Mouse (Mus musculus) effector memory CD4-positive, alpha-beta T cell, adult 5 months (primary cell): Measurements from ENCODE around the gene Tmem184b. TPM values are rescaled to one million over a fixed set of nuclear protein-coding genes. Genes with fewer than 3 reads are reported as not detected.

Source experiments
- polyA plus RNA-seq: library from polyadenylated mRNA; unstranded; fragments of 100-300 nt; shearing (Covaris generic); gene quantifications from one replicate; pipeline ENCODE4 v1.2.1, GENCODE M21; 2017

Tmem184b gene
- polyA plus RNA-seq: 41.1 TPM

DNA sequence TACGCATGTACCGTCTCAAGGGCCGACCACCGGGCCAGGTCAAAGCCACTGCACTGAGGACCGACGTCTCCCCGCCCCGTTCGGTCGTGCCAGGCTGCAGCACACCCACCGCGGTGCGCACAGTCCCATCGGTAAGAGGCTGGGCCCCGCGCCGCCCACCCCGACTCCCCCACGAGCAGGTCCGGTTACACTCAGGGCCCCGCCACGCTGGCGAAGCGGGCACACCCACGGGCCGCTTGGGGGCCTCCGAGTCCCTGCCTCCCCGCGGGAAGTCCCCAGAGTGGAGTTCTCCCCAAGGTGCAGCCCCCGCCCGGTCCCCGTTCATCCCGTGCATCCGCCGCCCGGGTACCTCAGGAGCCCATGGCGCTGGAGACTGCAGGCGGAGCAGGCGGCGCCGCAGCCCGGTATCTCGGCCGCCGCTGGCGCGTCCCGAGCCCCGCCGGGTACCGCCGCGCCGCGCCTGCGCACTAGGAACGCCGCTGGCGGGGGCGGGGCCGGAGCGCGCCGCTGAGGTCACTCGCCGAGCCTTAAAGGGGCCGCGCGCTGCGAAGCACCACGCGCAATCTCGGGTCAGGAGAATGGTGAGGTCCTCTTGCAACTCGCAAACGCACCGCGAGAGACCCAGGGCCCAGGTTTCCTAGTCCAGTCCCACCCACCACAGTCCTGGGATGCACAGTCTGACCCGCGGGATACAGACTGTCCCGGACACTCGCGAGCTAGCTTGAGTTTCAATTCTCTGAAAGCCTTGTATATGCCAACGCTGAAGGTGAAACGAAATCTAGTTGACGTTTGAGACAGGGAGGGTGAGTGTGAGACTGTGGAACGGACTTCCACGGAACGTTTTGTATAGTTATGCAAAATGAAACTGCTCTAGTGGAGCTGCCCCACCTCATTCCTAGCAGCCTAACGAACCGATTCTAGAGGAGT, at the start of gene Tmem184b:
Tmem184b (minus strand) TSS at position 734 of the 927 bp plus-strand sequence.

DNA sequence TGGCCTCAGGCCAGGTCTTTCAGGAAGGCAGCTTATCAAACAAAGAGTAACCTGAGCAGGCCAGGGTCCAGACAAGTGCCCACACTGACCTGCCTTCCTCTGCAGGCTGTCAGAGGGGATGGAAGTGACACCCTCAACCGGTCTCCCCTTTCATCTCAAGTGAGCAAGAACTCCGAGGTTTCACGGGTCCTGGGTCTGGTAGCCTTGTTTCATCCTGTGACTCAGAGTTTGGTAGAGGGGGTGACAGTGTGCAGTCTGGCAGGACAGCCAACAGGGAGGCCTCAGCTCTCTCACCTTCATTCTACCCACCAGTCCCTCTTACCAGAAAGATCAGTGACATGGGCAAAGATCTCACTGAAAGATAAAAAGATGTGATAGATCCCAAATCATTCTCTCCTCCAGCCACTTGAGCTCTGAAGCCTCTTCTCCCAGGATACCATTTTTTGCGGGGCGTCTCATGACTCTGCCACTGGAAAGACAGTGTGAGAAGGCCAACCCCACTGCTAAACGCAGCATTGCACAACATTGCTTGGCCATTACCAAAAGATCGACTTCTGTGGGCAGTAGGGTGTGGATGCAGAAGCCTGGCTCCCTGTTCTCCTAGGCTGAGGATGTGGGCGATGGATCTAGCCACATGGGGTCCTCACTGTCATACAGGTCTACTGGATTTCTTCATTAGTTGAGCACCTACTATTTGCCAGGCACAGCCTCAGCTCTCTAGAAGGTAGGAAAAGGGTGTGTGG, 57.1 kb downstream of the Tmem184b start, which contains the start of gene Maff:
Maff (plus strand) TSS at position 571 of the 743 bp plus-strand sequence.

DNA sequence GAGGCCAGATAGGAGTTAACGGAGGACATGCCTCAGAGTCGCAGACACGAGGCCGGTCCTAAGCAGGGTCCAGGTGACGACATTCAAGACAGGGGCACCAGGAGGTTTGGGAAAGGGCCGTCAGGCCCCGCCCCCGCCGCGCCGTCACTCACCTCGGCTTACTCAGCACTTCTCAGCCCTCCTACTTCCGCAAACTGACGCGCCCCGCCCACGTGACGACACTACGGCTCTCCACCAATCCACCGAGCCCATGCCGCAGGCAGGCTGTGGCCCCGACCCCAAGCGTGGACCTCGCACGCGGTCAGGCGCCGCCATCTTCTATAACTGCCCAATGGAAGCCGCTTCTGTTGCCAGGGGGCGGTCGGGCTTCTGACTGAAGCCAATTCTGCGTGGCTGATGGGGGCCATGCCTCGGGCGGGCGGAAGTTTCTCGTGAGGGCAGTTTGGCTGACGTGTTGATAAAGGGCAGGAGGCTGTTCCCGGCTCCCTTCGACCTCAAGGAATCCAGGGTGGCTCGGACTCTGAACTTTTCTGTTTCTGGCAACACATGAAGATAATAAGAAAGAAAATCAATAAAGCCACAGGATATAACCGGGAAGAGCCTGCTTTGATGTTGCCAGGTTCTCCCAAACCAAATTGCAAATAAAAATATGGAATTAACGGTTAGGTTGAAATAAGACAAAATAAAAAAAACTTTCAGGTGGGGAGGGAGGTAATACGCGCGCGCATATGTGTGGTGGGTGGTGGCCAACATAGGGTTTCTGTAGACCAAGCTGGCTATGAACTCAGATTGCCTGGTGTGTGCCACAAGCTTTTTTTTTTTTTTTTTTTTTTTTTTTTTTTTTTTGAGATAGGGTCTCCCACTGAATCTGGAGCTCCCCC, 75.1 kb downstream of the Tmem184b start, which contains the start of gene Pla2g6:
Pla2g6 (minus strand) TSS at position 333 of the 881 bp plus-strand sequence.

Other genes with a start within 250 kb of the Tmem184b start
- 0.17 TPM for gene Sox10, start 238.3 kb downstream of the Tmem184b start, polyA plus RNA-seq
- gene Pick1, start 174.4 kb downstream of the Tmem184b start, polyA plus RNA-seq: 32.2 TPM
- gene Gm49486, start 174.2 kb downstream of the Tmem184b start, polyA plus RNA-seq: not detected
- not detected for gene Slc16a8, start 148.8 kb downstream of the Tmem184b start, polyA plus RNA-seq
- gene Baiap2l2, start 118.0 kb downstream of the Tmem184b start, polyA plus RNA-seq: 1.4 TPM
- 15.6 TPM for gene Pla2g6, start 75.2 kb downstream of the Tmem184b start, polyA plus RNA-seq
- gene Maff, start 56.9 kb downstream of the Tmem184b start, polyA plus RNA-seq: 111 TPM
- gene Csnk1e, start 52.0 kb upstream of the Tmem184b start, polyA plus RNA-seq: 92.8 TPM
- not detected for gene Kcnj4, start 101.7 kb upstream of the Tmem184b start, polyA plus RNA-seq
- gene Kdelr3, start 112.8 kb upstream of the Tmem184b start, polyA plus RNA-seq: not detected
- 28.9 TPM for gene Ddx17, start 143.2 kb upstream of the Tmem184b start, polyA plus RNA-seq
- not detected for gene Dmc1, start 201.5 kb upstream of the Tmem184b start, polyA plus RNA-seq